Mouse (Mus musculus): ENCODE data around the gene Atp8b5. TPM values are rescaled to one million over a fixed set of nuclear protein-coding genes. Genes with fewer than 3 reads are reported as not detected.
A peak's percentile ranks its signal among the peaks of the same experiment; 100 is the strongest.

The Atp8b5 gene
- polyA plus RNA-seq, 1 experiment from 2014 or later, result 0.36 TPM

DNA sequence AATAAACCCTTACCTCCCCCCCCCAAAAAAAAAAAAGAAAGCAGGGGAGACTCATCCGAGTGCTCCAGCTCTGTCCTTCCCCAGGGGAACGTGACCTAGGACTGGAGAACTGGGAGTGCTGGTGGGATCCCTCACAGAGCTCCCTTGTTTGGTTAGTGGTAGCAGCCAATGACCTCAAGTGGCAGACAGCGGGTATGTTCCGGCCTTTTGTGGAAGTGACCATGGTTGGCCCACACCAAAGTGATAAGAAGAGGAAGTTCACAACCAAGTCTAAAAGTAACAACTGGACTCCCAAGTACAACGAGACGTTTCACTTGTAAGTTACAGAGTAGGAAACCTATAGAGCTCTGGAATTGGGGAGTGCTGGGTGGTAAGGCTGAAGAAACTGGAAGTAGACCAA, 4.1 kb upstream of the Atp8b5 start:
- Histone ChIP-seq H3K36me3 (ENCODE audit: inconsistent target) (no peaks in the 10 kb centered on the region), H3K27ac (peak overlapping the region; percentile 5; the same call in 1 of the 2 replicates), H3K79me2 (ENCODE audit: inconsistent target) (no peaks in the 10 kb centered on the region), H3K4me3 (ENCODE audit: inconsistent target) (no peak overlapping the region)
- 31% methylated on average over 6 of the region's 6 CpGs for WGBS (ENCODE audit: missing documents)

DNA sequence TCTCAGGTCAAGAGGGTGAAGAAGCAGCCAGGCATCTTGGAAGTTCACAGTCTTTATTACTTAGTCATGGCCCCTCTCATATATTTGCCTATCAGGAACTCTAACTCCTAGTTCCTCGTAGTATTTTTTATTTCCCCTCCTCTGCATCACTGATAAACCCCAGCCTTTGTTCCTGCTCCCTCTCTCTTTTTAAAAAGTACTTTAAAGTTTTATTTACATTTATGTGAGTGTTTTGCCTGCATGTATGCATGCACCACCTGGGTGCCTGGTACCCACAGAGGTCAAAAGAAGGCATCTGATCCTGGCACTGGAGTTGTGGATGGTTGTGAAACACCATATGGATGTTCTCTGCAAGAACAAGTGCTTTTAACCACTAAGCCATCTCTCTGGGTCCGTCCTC, 813 bp upstream of the Atp8b5 start:
- no peaks in the 10 kb centered on the region for H3K36me3 ChIP-seq (ENCODE audit: inconsistent target)
- H3K4me3 ChIP-seq (ENCODE audit: inconsistent target), result no peak overlapping the region
- WGBS (ENCODE audit: missing documents), result 40% methylated on average over 2 of the region's 2 CpGs
- H3K79me2 ChIP-seq (ENCODE audit: inconsistent target), result no peaks in the 10 kb centered on the region
- no peak overlapping the region for H3K27ac ChIP-seq

DNA sequence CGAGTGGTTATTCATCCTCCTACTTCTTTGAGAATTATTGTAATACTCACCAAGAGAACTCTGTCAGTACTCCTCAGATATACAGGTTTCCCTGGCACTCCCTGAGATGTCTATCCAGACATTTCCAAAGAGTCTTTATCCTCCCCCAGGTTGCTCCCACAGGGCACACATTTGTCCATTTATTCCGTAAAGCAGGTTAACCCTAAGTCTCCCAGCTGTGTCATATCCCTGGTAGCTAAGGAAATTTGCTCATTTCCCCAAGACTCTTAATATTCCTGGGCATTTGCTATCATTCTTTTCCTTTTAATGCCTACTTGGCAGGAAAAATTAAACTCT, 332 bp downstream of the Atp8b5 start:
- H3K4me3 ChIP-seq (ENCODE audit: inconsistent target), result no peak overlapping the region
- no peaks in the 10 kb centered on the region for H3K36me3 ChIP-seq (ENCODE audit: inconsistent target)
- no peak overlapping the region for H3K27ac ChIP-seq
- 44% methylated on average over 2 of the region's 2 CpGs for WGBS (ENCODE audit: missing documents)
- H3K79me2 ChIP-seq (ENCODE audit: inconsistent target), result no peaks in the 10 kb centered on the region

DNA sequence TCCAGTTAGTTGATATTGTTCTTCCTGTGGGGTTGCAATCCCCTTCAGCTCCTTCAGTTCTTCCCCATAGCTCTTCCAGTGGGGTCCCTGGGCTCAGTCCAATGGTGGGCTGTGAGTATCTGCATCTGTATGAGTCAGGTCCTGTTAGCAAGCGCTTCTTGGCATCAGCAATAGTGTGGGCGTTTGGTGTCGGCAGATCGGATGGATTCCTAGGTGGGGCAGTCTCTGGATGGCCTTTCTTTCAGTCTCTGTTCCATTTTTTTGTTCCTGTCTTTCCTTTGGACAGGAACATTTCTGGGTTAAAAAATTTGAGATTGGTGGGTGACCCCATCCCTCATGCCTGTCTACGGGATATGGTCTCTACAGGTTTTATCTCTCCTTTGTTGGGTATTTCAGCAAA, 18.5 kb downstream of the Atp8b5 start:
- no peaks in the 10 kb centered on the region for H3K36me3 ChIP-seq (ENCODE audit: inconsistent target)
- no peaks in the 10 kb centered on the region for H3K79me2 ChIP-seq (ENCODE audit: inconsistent target)
- no peak overlapping the region for H3K27ac ChIP-seq
- 98% methylated on average over 5 of the region's 5 CpGs for WGBS (ENCODE audit: missing documents)
- no peak overlapping the region for H3K4me3 ChIP-seq (ENCODE audit: inconsistent target)

DNA sequence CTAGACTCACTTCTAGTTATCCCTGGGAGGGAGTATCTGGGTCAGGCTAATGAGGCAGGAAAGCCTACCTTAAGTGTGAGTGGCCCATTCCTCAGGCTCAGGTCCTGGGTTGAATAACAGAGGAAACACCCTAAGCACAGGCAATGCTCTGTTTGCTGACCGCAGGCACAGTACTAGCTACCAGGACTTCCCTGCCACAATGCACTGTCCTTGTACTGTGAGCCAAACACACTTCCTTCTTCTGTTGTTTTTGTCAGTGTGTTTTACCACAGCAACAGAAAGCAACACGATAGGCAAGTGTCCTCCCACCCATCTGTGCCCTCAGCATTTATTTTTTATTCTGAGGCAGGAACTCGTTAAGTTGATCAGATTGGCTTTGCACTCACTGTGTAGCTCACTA, 20.3 kb downstream of the Atp8b5 start:
- 11% methylated on average over 3 of the region's 3 CpGs for WGBS (ENCODE audit: missing documents)
- peak overlapping the region; percentile 10; the same call in 1 of the 2 replicates for H3K27ac ChIP-seq

DNA sequence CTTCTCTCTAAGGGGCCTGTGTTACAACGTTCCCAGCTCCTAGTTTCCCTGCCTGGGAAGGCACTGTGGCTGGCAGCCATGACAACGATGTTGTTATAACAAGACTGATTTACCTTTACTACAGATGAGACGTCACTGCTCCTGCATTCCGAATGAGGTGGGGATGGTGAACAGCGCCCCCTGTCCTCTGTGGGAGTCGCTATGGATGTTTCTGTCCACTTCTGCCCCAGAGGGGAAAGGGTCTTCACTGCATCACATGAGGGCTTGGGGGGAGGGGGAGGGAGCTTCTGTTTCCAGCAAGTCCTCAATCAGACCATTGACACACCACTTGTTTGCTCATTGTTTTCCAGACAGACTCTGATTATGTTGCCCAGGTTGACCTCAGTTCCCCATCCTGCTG, 27.0 kb downstream of the Atp8b5 start:
- 42% methylated on average over 6 of the region's 6 CpGs for WGBS (ENCODE audit: missing documents)
- H3K27ac ChIP-seq, result no peak overlapping the region

More for the DNA sequence above, 20.3 kb downstream of the Atp8b5 start:
- no peaks in the 10 kb centered on the region for H3K36me3 ChIP-seq (ENCODE audit: inconsistent target)
- H3K79me2 ChIP-seq (ENCODE audit: inconsistent target), result no peaks in the 10 kb centered on the region
- H3K4me3 ChIP-seq (ENCODE audit: inconsistent target), result no peak overlapping the region

DNA sequence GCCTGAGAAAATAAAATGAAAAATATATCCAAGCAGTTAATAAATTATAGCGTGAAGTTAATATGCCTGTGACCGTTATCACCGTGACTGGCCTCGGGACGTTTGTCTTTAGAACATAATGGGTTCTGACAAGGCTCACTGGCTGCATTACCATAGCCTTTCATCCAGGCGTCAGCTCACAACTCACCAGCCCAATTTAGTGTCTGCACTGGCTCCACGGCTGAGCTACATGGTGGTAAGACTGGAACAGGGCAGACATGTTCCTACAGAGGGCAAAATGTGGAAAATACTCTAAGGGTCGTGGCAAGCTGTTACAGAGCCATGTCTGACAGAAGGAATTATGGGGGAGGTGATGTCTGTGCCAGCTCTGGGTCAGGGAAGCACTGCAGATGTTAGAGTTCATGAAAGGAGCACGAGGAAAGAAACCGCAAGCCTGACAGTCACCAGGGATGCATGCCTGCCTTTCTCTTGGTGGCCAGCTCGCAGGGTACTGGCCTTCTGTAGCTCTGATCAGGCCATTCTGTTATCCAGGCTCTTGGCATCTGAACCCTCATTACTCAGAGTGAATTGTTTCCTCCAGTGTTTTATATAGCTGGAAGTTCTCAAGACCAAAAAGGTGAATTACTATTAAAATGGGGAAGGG, 42.9 kb downstream of the Atp8b5 start:
- H3K27ac ChIP-seq, result no peak overlapping the region
- 88% methylated on average over 11 of the region's 11 CpGs for WGBS (ENCODE audit: missing documents)
- H3K4me3 ChIP-seq (ENCODE audit: inconsistent target), result no peak overlapping the region
- no peaks in the 10 kb centered on the region for H3K79me2 ChIP-seq (ENCODE audit: inconsistent target)
- H3K36me3 ChIP-seq (ENCODE audit: inconsistent target), result no peaks in the 10 kb centered on the region

More for the DNA sequence above, 27.0 kb downstream of the Atp8b5 start:
- Histone ChIP-seq H3K4me3 (ENCODE audit: inconsistent target) (no peak overlapping the region), H3K36me3 (ENCODE audit: inconsistent target) (no peaks in the 10 kb centered on the region), H3K79me2 (ENCODE audit: inconsistent target) (no peaks in the 10 kb centered on the region)

DNA sequence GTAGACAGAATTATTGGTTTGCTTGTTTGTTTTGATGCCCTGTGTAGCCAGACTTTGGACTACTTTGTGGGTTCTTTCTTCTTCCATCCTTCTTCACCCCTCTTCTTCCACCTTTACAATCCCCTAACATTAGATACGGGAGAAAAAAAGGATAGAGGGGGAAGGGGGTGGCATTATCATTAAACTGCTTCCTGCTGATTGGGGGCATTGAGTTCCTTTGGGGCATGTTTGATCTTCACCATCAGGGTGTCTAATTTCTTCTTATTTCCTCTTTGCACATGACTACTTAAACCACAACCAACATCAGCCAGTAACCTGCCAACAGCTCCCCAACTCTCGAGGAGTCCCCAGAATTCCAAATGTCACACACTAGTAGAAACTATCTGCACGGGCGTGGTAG, 54.6 kb downstream of the Atp8b5 start:
- H3K4me3 ChIP-seq (ENCODE audit: inconsistent target), result no peak overlapping the region
- no peak overlapping the region for H3K27ac ChIP-seq
- 46% methylated on average over 4 of the region's 4 CpGs for WGBS (ENCODE audit: missing documents)

DNA sequence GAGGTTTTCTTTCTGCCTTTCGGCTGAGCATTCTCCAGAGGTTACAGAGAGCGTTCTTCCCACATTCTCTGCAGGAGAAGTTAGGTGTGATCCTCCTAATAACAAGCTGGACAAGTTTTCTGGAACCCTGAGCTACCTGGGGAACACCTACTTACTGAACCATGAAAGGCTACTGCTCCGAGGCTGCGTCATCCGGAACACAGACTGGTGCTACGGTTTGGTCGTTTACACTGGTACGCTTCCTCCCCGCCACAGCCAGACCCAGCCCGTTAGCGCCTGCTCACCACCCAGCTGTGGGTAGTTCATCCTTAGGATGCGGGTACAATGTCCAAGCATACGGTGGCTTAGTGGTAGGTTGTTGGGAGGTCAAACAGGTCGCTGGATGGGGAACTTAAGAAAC, 55.4 kb downstream of the Atp8b5 start:
- H3K27ac ChIP-seq, result no peak overlapping the region
- H3K36me3 ChIP-seq (ENCODE audit: inconsistent target), result no peaks in the 10 kb centered on the region
- 88% methylated on average over 13 of the region's 14 CpGs for WGBS (ENCODE audit: missing documents)
- H3K4me3 ChIP-seq (ENCODE audit: inconsistent target), result no peak overlapping the region
- no peaks in the 10 kb centered on the region for H3K79me2 ChIP-seq (ENCODE audit: inconsistent target)

More for the DNA sequence above, 54.6 kb downstream of the Atp8b5 start:
- Histone ChIP-seq H3K36me3 (ENCODE audit: inconsistent target) (no peaks in the 10 kb centered on the region), H3K79me2 (ENCODE audit: inconsistent target) (no peaks in the 10 kb centered on the region)

DNA sequence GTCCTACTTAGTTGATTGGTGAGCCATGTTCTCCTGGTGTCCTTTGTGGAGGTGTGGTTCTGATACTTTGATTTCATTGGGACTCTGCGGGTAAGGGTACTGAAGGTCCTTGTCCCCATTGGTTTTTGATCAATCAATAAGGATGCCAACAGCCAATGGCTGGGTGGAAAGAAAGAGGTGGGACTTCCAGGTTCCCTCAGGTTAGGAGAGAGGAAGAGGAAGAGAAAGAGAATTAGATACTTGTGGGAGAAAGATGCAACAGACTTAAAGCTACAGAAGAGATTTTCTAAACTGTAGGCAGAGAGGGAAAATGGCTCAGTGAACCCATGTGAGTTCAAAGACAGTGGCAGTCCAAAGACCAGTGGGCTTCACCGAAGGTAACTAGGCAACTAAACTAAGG, 60.2 kb downstream of the Atp8b5 start:
- no peaks in the 10 kb centered on the region for H3K79me2 ChIP-seq (ENCODE audit: inconsistent target)
- no peaks in the 10 kb centered on the region for H3K36me3 ChIP-seq (ENCODE audit: inconsistent target)
- WGBS (ENCODE audit: missing documents), result 100% methylated on average over 2 of the region's 2 CpGs
- no peak overlapping the region for H3K27ac ChIP-seq
- no peak overlapping the region for H3K4me3 ChIP-seq (ENCODE audit: inconsistent target)

DNA sequence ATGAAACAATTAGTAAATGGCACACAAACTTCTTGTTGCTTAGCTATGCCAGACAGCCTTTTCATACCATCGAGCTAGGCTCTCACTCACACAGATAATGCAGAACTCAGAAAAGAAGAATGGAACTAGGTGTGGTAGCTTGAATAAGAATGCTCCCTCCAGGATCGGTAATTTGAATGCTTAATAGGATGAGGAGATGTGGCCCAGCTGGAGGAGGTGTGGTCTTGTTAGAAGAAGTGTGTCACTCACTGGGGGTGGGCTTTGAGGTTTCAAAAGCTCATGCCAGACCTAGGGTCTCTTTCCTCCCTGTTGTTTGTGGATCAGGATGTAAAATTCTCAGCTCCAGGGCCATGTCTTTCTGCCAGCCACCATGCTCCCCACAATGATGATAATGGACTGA, 67.8 kb downstream of the Atp8b5 start:
- Histone ChIP-seq H3K4me3 (ENCODE audit: inconsistent target) (no peak overlapping the region), H3K36me3 (ENCODE audit: inconsistent target) (no peaks in the 10 kb centered on the region), H3K27ac (no peak overlapping the region), H3K79me2 (ENCODE audit: inconsistent target) (no peaks in the 10 kb centered on the region)
- 92% methylated on average over 2 of the region's 2 CpGs for WGBS (ENCODE audit: missing documents)

DNA sequence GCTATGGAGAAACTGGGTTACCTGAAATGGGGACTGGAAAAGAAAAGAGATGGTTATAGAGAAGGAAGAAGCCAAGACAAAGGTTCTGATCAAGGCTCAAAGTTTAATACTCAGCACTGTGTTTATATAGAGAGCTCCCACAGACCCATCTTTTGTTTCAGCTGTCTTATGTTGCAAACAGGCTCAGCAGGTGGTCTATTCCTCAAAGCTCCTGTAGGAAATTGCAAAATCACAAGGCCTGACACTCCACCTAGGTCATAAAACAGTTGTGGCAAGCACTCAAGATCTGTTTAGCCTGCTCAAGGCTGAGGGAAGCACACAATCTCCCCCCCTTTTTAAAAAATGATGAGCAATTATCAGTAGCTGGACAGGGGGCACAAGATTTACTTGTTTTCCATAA, 69.2 kb downstream of the Atp8b5 start:
- Histone ChIP-seq H3K79me2 (ENCODE audit: inconsistent target) (no peaks in the 10 kb centered on the region), H3K27ac (no peak overlapping the region), H3K4me3 (ENCODE audit: inconsistent target) (no peak overlapping the region), H3K36me3 (ENCODE audit: inconsistent target) (no peaks in the 10 kb centered on the region)

DNA sequence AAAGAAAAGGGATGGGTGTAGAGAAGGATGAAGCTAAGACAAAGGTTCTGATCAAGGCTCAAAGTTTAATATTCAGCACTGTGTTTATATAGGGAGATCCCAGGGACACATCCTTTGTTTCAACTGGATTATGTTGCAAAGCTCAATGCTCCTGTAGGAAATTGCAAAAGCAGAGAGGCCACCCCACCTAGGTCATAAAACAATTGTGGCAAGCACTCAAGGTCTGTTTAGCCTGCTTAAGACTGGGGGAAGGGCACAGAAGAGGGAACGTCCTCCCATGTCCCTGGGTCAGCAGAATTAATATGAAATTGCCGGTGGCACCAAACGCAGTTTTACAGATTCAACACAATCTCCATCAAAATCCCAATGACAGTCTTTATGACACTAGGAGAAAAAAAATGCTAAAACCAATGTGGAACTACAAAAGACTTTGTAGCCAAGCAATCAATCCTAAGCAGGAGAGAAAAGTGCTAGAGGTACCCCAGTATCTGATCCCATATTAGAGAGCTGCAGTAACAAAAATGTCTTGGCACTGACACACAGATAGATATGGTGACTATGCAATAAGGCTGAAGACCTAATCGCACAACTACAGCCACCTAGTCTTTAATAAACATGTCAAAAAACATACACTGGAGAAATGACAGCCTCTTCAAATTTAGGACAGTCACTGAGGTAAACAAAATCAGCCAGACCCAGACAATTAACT, 73.3 kb downstream of the Atp8b5 start:
- no peaks in the 10 kb centered on the region for H3K36me3 ChIP-seq (ENCODE audit: inconsistent target)
- H3K79me2 ChIP-seq (ENCODE audit: inconsistent target), result no peaks in the 10 kb centered on the region
- H3K4me3 ChIP-seq (ENCODE audit: inconsistent target), result no peak overlapping the region
- H3K27ac ChIP-seq, result no peak overlapping the region
- WGBS (ENCODE audit: missing documents), result 83% methylated on average over 4 of the region's 4 CpGs

DNA sequence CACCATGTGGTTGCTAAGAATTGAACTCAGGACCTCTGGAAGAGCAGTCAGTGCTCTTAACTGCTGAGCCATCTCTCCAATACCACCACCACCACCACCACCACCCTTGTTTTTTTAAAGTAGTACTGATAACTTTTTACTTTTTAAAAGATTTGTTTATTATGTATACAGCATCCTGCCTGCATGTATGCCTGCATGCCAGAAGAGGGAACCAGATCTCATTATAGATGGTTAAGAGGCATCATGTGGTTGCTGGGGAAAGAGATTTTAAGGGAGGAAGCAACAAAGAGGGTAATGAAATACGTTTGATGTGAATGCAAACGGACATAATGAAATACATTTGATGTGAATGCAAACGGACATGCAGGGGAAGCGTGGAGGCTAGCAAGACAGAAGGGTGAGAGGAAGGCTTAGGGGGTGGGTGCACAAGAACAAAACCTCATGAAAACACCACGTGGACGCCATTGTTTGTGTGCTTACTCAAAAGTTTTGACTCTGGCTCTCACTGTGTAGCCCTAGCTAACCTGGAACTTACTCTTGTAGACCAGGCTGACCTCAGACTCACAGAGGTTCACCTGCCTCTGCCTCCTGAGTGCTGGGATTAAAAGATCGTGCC, 74.4 kb downstream of the Atp8b5 start:
- WGBS (ENCODE audit: missing documents), result 77% methylated on average over 7 of the region's 7 CpGs
- H3K36me3 ChIP-seq (ENCODE audit: inconsistent target), result no peaks in the 10 kb centered on the region
- H3K27ac ChIP-seq, result no peak overlapping the region
- no peaks in the 10 kb centered on the region for H3K79me2 ChIP-seq (ENCODE audit: inconsistent target)
- no peak overlapping the region for H3K4me3 ChIP-seq (ENCODE audit: inconsistent target)

DNA sequence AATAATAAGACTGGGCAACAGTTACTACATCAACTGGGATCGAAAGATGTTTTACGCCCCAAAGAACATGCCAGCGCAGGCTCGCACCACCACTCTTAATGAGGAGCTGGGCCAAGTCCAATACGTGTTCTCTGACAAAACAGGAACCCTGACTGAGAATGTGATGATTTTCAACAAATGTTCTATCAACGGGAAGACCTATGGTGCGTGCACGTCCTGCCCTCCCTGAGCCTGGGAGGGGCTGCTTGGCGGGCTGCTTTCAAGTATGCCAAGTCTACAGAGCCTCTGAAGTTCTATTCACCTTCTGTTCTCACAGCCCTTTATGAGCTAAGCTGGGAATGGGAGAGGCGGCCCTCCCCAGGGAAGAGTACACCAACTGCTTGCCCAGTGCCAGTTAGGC, 75.5 kb downstream of the Atp8b5 start:
- H3K79me2 ChIP-seq (ENCODE audit: inconsistent target), result no peaks in the 10 kb centered on the region
- H3K36me3 ChIP-seq (ENCODE audit: inconsistent target), result no peaks in the 10 kb centered on the region
- 95% methylated on average over 10 of the region's 10 CpGs for WGBS (ENCODE audit: missing documents)
- no peak overlapping the region for H3K27ac ChIP-seq
- H3K4me3 ChIP-seq (ENCODE audit: inconsistent target), result no peak overlapping the region
